Mouse (Mus musculus) intestine, embryonic 16.5 days (tissue): ENCODE data around the gene Atp1b3. TPM values are rescaled to one million over a fixed set of nuclear protein-coding genes. Genes with fewer than 3 reads are reported as not detected.
A peak's percentile ranks its signal among the peaks of the same experiment; 100 is the strongest.
"Not testable (repeated sequence)": the region's sequence is repeated elsewhere in the genome, so short reads cannot be mapped to it uniquely, and the experiment has no call there.

ENCODE experiments used
- ATAC-seq: fragments of 200-750 bp; cut with Nextera tagmentation; 2 replicates; pipeline ENCODE4 v1.8.0; 2017; ENCODE audit warnings: moderate TSS enrichment, moderate library complexity
- H3K27ac ChIP-seq: fragments of 300-500 bp; sonication (generic); 2 replicates; pipeline ENCODE4 v1.5.1; 2014; ENCODE audit warnings: mild to moderate bottlenecking, low read length
- H3K27me3 ChIP-seq: fragments of 300-500 bp; sonication (generic); replicated peaks from 2 replicates; pipeline ENCODE4 v1.6.1; 2014; ENCODE audit warnings: low read length, control low read depth, mixed read lengths; ENCODE audit not compliant: control insufficient read depth, insufficient read depth
- H3K36me3 ChIP-seq: fragments of 300-500 bp; sonication (generic); 2 replicates; pipeline ENCODE4 v1.6.1; 2014; ENCODE audit warnings: low read length, control low read depth; ENCODE audit not compliant: control insufficient read depth, insufficient read depth
- H3K4me1 ChIP-seq: fragments of 300-500 bp; sonication (generic); 2 replicates; pipeline ENCODE4 v1.6.1; 2014; ENCODE audit warnings: low read length, control low read depth, mixed read lengths; ENCODE audit not compliant: control insufficient read depth, insufficient read depth
- H3K4me2 ChIP-seq: fragments of 300-500 bp; sonication (generic); 2 replicates; pipeline ENCODE4 v1.6.1; 2014; ENCODE audit warnings: low read depth, low read length, control low read depth
- H3K4me3 ChIP-seq: fragments of 300-500 bp; sonication (generic); 2 replicates; pipeline ENCODE4 v1.5.1; 2014; ENCODE audit warnings: mild to moderate bottlenecking, low read length
- H3K9ac ChIP-seq: fragments of 300-500 bp; sonication (generic); 2 replicates; pipeline ENCODE4 v1.6.1; 2014; ENCODE audit warnings: low read depth, low read length
- H3K9me3 ChIP-seq: fragments of 300-500 bp; sonication (generic); 2 replicates; pipeline ENCODE4 v1.6.1; 2016; ENCODE audit warnings: low read length, control low read depth; ENCODE audit not compliant: control insufficient read depth
- WGBS: fragments of 180-500 bp; shearing (Covaris S2); extraction: QIAGEN DNeasy Blood & Tissue Kit; methylation state at CpG from one replicate; pipeline ENCODE4 v1.1.7; 2014; 5-methylcytosine and 5-hydroxymethylcytosine counted together
- polyA plus RNA-seq: library from polyadenylated mRNA; unstranded; fragments of >200 nt; fragmentation: Nextera tagmentation; extraction: Ambion mirVana; gene quantifications from 2 replicates; pipeline ENCODE4 v1.2.1, GENCODE M21; 2015

The Atp1b3 gene
- polyA plus RNA-seq, 1 experiment from 2014 or later = 129 TPM

- Histone ChIP-seq H3K36me3 (no peaks in the 10 kb centered on the region), H3K9me3 (0 out of 2 replicates have a peak, but pooled peaks cover 4% of the 10 kb centered on the region), H3K4me3 (no peak overlapping the region), H3K27me3 (no peaks in the 10 kb centered on the region), H3K4me1 (no peaks in the 10 kb centered on the region), H3K27ac (no peak overlapping the region), H3K4me2 (no peak overlapping the region), H3K9ac (no peak overlapping the region)
- 67% methylated on average over 5 of the region's 5 CpGs for WGBS
- ATAC-seq = no peak
These were observed 6.8 kb upstream of the Atp1b3 start for GRCm38 (mm10) chr9:96371075-96371474.

DNA sequence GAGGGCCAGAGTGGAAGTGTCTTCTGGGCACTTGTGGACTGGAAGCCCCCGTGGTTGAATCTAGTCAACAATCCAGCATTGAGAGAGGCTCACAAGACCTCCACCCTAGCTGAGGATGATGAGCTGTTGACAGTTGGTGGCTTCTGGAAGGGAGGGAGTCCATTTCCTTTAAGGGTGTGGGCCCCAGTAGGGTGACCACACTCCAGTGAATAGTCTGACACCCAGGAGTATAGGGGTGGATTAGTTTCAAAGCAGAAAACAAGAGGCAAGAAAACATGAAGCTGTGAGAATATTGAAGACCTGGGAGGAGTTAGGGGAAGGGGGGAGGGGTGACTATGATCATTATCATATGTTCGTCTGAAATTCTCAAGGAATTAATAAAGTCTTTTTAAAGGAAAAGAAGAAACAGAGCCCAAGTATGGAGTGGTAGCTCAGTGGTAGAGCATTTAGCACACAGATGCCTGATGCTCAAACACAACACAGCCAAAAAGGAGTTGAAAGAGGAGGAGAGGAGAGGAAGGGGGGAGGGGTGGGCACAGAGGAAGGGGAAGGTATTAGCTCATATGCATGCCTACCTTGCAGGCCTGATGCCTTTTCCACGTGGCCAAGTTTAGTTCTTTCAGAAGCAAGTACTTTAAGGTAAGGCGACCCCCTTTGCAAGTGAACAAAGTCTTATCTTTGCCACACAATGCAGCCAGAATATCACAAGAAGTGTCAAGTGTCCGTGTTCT is 5.6 kb upstream of the Atp1b3 start:
- H3K36me3 ChIP-seq = no peaks in the 10 kb centered on the region
- no peak overlapping the region for H3K4me3 ChIP-seq
- ATAC-seq = no peak
- H3K4me1 ChIP-seq = no peaks in the 10 kb centered on the region
- H3K27me3 ChIP-seq = no peaks in the 10 kb centered on the region
- 0 out of 2 replicates have a peak, but pooled peaks cover 4% of the 10 kb centered on the region for H3K9me3 ChIP-seq
- 60% methylated on average over 5 of the region's 5 CpGs for WGBS
- H3K9ac ChIP-seq = no peak overlapping the region
- no peak overlapping the region for H3K27ac ChIP-seq
- H3K4me2 ChIP-seq = no peak overlapping the region

GRCm38 (mm10) chr9:96365271-96365872 is 1.1 kb upstream of the Atp1b3 start:
- Histone ChIP-seq H3K4me1 (peaks cover 5% of the 10 kb centered on the region; the same call in 1 of the 2 replicates), H3K9me3 (0 out of 2 replicates have a peak, but pooled peaks cover 4% of the 10 kb centered on the region), H3K4me3 (no peak overlapping the region), H3K27ac (no peak overlapping the region), H3K27me3 (no peaks in the 10 kb centered on the region), H3K9ac (no peak overlapping the region), H3K36me3 (no peaks in the 10 kb centered on the region), H3K4me2 (no peak overlapping the region)
- 53% methylated on average over 6 of the region's 6 CpGs for WGBS
- ATAC-seq = no peak

- H3K27me3 ChIP-seq = no peaks in the 10 kb centered on the region
- no peaks in the 10 kb centered on the region for H3K36me3 ChIP-seq
- H3K4me1 ChIP-seq = peaks cover 5% of the 10 kb centered on the region; the same call in 1 of the 2 replicates
- H3K9me3 ChIP-seq = 0 out of 2 replicates have a peak, but pooled peaks cover 4% of the 10 kb centered on the region
- H3K9ac ChIP-seq = peak overlapping the region; percentile 87
- peak overlapping the region; percentile 78 for H3K4me2 ChIP-seq
- ATAC-seq = peak; percentile 77
- peak overlapping the region; percentile 94 for H3K27ac ChIP-seq
- WGBS = under 1% methylated on average over 59 of the region's 64 CpGs
- H3K4me3 ChIP-seq = peak overlapping the region; percentile 82
These were observed 581 bp downstream of the Atp1b3 start for GRCm38 (mm10) chr9:96363581-96364140.

- ATAC-seq = no peak
- Histone ChIP-seq H3K4me3 (no peak overlapping the region), H3K36me3 (no peaks in the 10 kb centered on the region), H3K27me3 (no peaks in the 10 kb centered on the region), H3K9ac (no peak overlapping the region), H3K9me3 (no peaks in the 10 kb centered on the region), H3K27ac (no peak overlapping the region), H3K4me2 (no peak overlapping the region), H3K4me1 (peaks cover 5% of the 10 kb centered on the region; the same call in 1 of the 2 replicates)
- WGBS = 86% methylated on average over 3 of the region's 3 CpGs
These were observed 4.2 kb downstream of the Atp1b3 start for GRCm38 (mm10) chr9:96360056-96360455.

GRCm38 (mm10) chr9:96353799-96354198 is 10.4 kb downstream of the Atp1b3 start:
- WGBS = 51% methylated on average over 8 of the region's 8 CpGs
- ATAC-seq = no peak
- H3K4me3 ChIP-seq = no peak overlapping the region

GRCm38 (mm10) chr9:96353121-96353769 is 11.0 kb downstream of the Atp1b3 start:
- H3K4me3 ChIP-seq = no peak overlapping the region
- H3K4me2 ChIP-seq = no peak overlapping the region
- no peaks in the 10 kb centered on the region for H3K4me1 ChIP-seq
- no peaks in the 10 kb centered on the region for H3K9me3 ChIP-seq
- WGBS = 86% methylated on average over 12 of the region's 12 CpGs
- H3K27ac ChIP-seq = no peak overlapping the region
- H3K27me3 ChIP-seq = no peaks in the 10 kb centered on the region
- H3K36me3 ChIP-seq = 0 out of 2 replicates have a peak, but pooled peaks cover 4% of the 10 kb centered on the region
- H3K9ac ChIP-seq = no peak overlapping the region
- ATAC-seq = no peak

More at GRCm38 (mm10) chr9:96353799-96354198, 10.4 kb downstream of the Atp1b3 start:
- H3K9me3 ChIP-seq = no peaks in the 10 kb centered on the region
- no peaks in the 10 kb centered on the region for H3K27me3 ChIP-seq
- no peaks in the 10 kb centered on the region for H3K4me1 ChIP-seq
- no peak overlapping the region for H3K4me2 ChIP-seq
- 0 out of 2 replicates have a peak, but pooled peaks cover 4% of the 10 kb centered on the region for H3K36me3 ChIP-seq
- H3K27ac ChIP-seq = no peak overlapping the region
- H3K9ac ChIP-seq = no peak overlapping the region

- H3K4me1 ChIP-seq, H3K4me3 ChIP-seq, H3K9ac ChIP-seq, ATAC-seq, H3K27me3 ChIP-seq, H3K9me3 ChIP-seq, H3K27ac ChIP-seq, H3K4me2 ChIP-seq, H3K36me3 ChIP-seq: not testable (repeated sequence)
- 86% methylated on average over 6 of the region's 6 CpGs for WGBS
These were observed 12.5 kb downstream of the Atp1b3 start for GRCm38 (mm10) chr9:96351771-96352170.

- H3K4me3 ChIP-seq = no peak overlapping the region
- ATAC-seq = no peak
- 56% methylated on average over 3 of the region's 3 CpGs for WGBS
- H3K27ac ChIP-seq = no peak overlapping the region
- H3K9ac ChIP-seq = no peak overlapping the region
- no peaks in the 10 kb centered on the region for H3K4me1 ChIP-seq
- H3K36me3 ChIP-seq = 0 out of 2 replicates have a peak, but pooled peaks cover 4% of the 10 kb centered on the region
- no peaks in the 10 kb centered on the region for H3K27me3 ChIP-seq
- no peaks in the 10 kb centered on the region for H3K9me3 ChIP-seq
- H3K4me2 ChIP-seq = no peak overlapping the region
These were observed 13.8 kb downstream of the Atp1b3 start for GRCm38 (mm10) chr9:96350476-96350875.
